Mouse (Mus musculus): ENCODE data around the gene Atrnl1.

DNA sequence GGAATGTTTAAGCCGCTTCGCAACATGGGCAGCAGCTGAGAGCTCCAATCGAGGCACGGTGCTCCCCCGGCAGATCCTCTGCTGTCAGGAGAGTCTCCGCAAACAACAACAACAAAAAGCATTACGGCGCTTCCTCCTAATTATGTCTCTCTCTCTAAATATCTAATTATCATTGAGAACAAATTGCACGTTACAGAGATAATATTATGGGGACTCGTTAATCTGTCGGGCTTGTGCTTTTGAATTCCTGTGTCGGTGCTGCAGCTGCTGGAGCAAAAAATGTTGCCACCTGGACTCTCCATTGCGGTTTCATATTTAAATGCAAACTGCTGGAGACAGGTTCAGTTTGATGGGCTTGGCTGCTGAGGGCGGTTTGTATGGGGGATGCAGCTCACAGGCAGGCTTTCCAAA, 466.1 kb downstream of the Atrnl1 start:
- no peak for TF ChIP-seq CTCF (IDR thresholded peaks at IDR 0.05; ENCODE audit: control insufficient read depth, insufficient read depth, low read length)
- no peak for TF ChIP-seq POLR2A (IDR thresholded peaks at IDR 0.05; ENCODE audit: borderline replicate concordance, control insufficient read depth, low read depth, low read length)

Measured in bone marrow, adult 2 months (tissue).